Mouse (Mus musculus) limb, embryonic 10.5 days (tissue): ENCODE measurements around the gene Slc35e4. TPM values are rescaled to one million over a fixed set of nuclear protein-coding genes. Genes with fewer than 3 reads are reported as not detected.
"Not testable (repeated sequence)": the region's sequence is repeated elsewhere in the genome, so short reads cannot be mapped to it uniquely, and the experiment has no call there.

Experiments used
- DNase-seq: peaks from one replicate; pipeline ENCODE4 v3.0.0-alpha.2; 2017; ENCODE audit warnings: low spot score
- H3K27ac ChIP-seq: fragments of 300-500 bp; sonication (generic); 2 replicates; pipeline ENCODE4 v1.5.1; 2016; ENCODE audit warnings: mild to moderate bottlenecking
- H3K27me3 ChIP-seq: fragments of 300-500 bp; sonication (generic); 2 replicates; pipeline ENCODE4 v1.6.1; 2016; ENCODE audit warnings: low read depth, mild to moderate bottlenecking; ENCODE audit not compliant: poor library complexity, severe bottlenecking
- H3K36me3 ChIP-seq: fragments of 300-500 bp; sonication (generic); 2 replicates; pipeline ENCODE4 v1.6.1; 2016; ENCODE audit warnings: mild to moderate bottlenecking, moderate library complexity
- H3K4me1 ChIP-seq: fragments of 300-500 bp; sonication (generic); 2 replicates; pipeline ENCODE4 v1.6.1; 2016
- H3K4me3 ChIP-seq: fragments of 300-500 bp; sonication (generic); 2 replicates; pipeline ENCODE4 v1.5.1; 2016; ENCODE audit warnings: mild to moderate bottlenecking, moderate library complexity
- H3K9me3 ChIP-seq: fragments of 300-500 bp; sonication (generic); replicated peaks from 2 replicates; pipeline ENCODE4 v1.6.1; 2016; ENCODE audit warnings: mild to moderate bottlenecking
- WGBS: fragments of 180-500 bp; shearing (Covaris S2); methylation state at CpG from one replicate; pipeline ENCODE4 v1.1.7; 2016; 5-methylcytosine and 5-hydroxymethylcytosine counted together
- polyA plus RNA-seq: library from polyadenylated mRNA; unstranded; fragments of >200 nt; fragmentation: Nextera tagmentation; extraction: Ambion mirVana; gene quantifications from 2 replicates; pipeline ENCODE4 v1.2.1, GENCODE M21; 2016

Slc35e4 gene
- polyA plus RNA-seq, 1 experiment from 2014 or later: 2.6 TPM

DNA sequence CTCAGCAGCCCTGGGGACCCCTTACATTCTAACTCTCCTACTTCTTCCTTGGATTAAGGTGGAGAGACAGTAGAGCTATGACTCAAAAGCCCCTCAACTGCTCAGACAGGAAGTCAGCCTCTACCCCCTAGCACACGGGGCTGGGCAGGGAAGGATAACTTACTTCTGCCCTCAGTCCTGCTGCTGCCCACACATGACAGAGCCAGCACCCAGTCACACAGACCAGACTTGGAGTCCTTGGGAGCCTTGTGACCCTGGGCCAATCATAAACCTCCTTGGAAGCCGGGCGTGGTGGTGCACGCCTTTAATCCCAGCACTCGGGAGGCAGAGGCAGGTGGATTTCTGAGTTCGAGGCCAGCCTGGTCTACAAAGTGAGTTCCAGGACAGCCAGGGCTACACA lies 3.0 kb downstream of the Slc35e4 start:
- DNase-seq, H3K27ac ChIP-seq, H3K9me3 ChIP-seq, H3K4me3 ChIP-seq, H3K36me3 ChIP-seq: not testable (repeated sequence)
- peaks cover 33% of the 10 kb centered on the region for H3K4me1 ChIP-seq
- 89% methylated on average over 6 of the region's 6 CpGs for WGBS
- peaks cover 31% of the 10 kb centered on the region for H3K27me3 ChIP-seq

GRCm38 (mm10) chr11:3910513-3911310 lies 3.8 kb downstream of the Slc35e4 start:
- Histone ChIP-seq H3K4me1 (peaks cover 33% of the 10 kb centered on the region), H3K9me3 (no peaks in the 10 kb centered on the region), H3K36me3 (no peaks in the 10 kb centered on the region), H3K27me3 (peaks cover 31% of the 10 kb centered on the region), H3K27ac (no peak overlapping the region), H3K4me3 (no peak overlapping the region)
- no peak for DNase-seq
- WGBS: 71% methylated on average over 5 of the region's 5 CpGs

DNA sequence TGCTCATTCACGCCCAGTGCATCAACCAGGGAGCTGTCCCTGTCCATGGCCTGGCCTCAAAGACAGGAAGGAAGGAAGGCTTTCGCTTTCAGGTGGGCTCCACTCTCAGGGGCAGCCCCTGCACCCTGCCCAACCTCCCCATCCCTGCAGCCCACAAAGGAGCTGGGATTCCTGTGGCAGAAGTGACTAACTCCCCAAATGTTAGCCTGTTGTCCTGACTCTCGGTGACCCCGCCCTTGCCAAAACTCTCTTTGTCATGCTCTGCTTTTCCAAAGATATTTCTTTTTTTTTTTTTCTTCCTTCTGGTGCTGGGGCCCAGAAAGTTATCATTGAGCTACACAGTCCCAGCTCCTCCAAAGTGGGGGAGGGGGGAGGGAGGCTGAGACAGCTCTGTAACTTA lies 5.2 kb downstream of the Slc35e4 start:
- peaks cover 30% of the 10 kb centered on the region for H3K4me1 ChIP-seq

GRCm38 (mm10) chr11:3905446-3905845 lies 9.0 kb downstream of the Slc35e4 start:
- no peak overlapping the region for H3K27ac ChIP-seq
- H3K4me1 ChIP-seq: peaks cover 6% of the 10 kb centered on the region; the same call in 1 of the 2 replicates
- H3K4me3 ChIP-seq: no peak overlapping the region
- H3K9me3 ChIP-seq: no peaks in the 10 kb centered on the region
- H3K27me3 ChIP-seq: 0 out of 2 replicates have a peak, but pooled peaks cover 3% of the 10 kb centered on the region
- H3K36me3 ChIP-seq: no peaks in the 10 kb centered on the region; the same call in 1 of the 2 replicates
- no peak for DNase-seq
- 73% methylated on average over 1 of the region's 1 CpGs for WGBS

More for the DNA sequence above, 5.2 kb downstream of the Slc35e4 start:
- Histone ChIP-seq H3K27me3 (peaks cover 31% of the 10 kb centered on the region), H3K27ac (no peak overlapping the region), H3K9me3 (no peaks in the 10 kb centered on the region), H3K36me3 (no peaks in the 10 kb centered on the region), H3K4me3 (no peak overlapping the region)
- WGBS: 89% methylated on average over 4 of the region's 4 CpGs
- no peak for DNase-seq

DNA sequence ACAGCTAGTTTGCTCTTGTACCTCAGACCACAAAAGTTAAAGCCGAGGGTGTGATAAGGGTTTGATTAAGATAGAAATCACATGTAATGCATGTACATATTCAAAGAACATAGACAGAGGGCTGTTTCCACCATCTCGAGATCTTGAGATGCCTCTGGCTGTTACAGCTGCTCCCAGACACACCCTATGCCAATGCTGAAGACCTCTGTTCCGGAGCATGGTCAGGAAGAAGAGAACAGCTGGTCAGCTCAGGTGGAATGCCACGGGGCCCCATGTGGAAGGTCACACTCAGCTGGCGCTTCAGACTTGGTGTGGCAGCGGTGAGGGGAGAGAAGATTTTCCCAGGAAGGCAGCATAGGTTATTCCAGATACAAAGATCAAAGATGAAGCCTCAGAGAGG lies 9.8 kb downstream of the Slc35e4 start:
- no peaks in the 10 kb centered on the region for H3K9me3 ChIP-seq
- no peak overlapping the region for H3K27ac ChIP-seq
- 82% methylated on average over 6 of the region's 6 CpGs for WGBS
- no peaks in the 10 kb centered on the region for H3K27me3 ChIP-seq
- no peaks in the 10 kb centered on the region for H3K4me1 ChIP-seq
- no peak for DNase-seq
- no peak overlapping the region for H3K4me3 ChIP-seq
- no peaks in the 10 kb centered on the region; the same call in 1 of the 2 replicates for H3K36me3 ChIP-seq

GRCm38 (mm10) chr11:3903046-3903445 lies 11.4 kb downstream of the Slc35e4 start:
- H3K27ac ChIP-seq: no peak overlapping the region
- DNase-seq: no peak
- WGBS: 88% methylated on average over 5 of the region's 5 CpGs
- H3K36me3 ChIP-seq: peaks cover 16% of the 10 kb centered on the region
- no peak overlapping the region for H3K4me3 ChIP-seq
- H3K27me3 ChIP-seq: no peaks in the 10 kb centered on the region
- no peaks in the 10 kb centered on the region for H3K4me1 ChIP-seq
- H3K9me3 ChIP-seq: no peaks in the 10 kb centered on the region

GRCm38 (mm10) chr11:3902516-3902915 lies 11.9 kb downstream of the Slc35e4 start:
- DNase-seq: no peak
- 89% methylated on average over 3 of the region's 3 CpGs for WGBS
- H3K9me3 ChIP-seq: no peaks in the 10 kb centered on the region
- no peaks in the 10 kb centered on the region for H3K27me3 ChIP-seq
- H3K36me3 ChIP-seq: peaks cover 22% of the 10 kb centered on the region
- no peak overlapping the region for H3K4me3 ChIP-seq
- no peak overlapping the region for H3K27ac ChIP-seq
- no peaks in the 10 kb centered on the region for H3K4me1 ChIP-seq

DNA sequence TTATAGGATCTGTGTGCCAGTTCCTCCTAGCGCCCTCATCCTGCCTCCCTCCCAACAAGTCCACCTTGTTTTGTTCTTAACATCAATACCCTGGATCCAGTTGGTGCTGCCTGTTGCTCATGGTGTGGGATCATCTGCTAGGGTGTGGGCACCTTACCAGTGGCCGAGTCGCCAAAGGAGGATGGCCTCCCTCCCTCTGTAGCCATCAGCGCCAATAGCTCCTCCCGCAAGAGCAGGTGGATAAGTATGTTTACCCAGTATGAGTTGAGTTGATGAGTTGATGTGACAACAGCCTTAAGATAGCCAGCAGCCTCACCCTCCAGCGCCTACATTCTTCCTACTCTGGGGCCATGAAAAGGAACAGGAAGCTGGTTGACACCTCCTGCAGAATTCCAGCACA lies 14.2 kb downstream of the Slc35e4 start:
- DNase-seq: no peak
- peaks cover 5% of the 10 kb centered on the region; the same call in 1 of the 2 replicates for H3K4me1 ChIP-seq
- no peak overlapping the region for H3K4me3 ChIP-seq
- peaks cover 32% of the 10 kb centered on the region for H3K36me3 ChIP-seq
- no peaks in the 10 kb centered on the region for H3K9me3 ChIP-seq
- no peak overlapping the region for H3K27ac ChIP-seq
- no peaks in the 10 kb centered on the region for H3K27me3 ChIP-seq
- WGBS: 80% methylated on average over 6 of the region's 6 CpGs

DNA sequence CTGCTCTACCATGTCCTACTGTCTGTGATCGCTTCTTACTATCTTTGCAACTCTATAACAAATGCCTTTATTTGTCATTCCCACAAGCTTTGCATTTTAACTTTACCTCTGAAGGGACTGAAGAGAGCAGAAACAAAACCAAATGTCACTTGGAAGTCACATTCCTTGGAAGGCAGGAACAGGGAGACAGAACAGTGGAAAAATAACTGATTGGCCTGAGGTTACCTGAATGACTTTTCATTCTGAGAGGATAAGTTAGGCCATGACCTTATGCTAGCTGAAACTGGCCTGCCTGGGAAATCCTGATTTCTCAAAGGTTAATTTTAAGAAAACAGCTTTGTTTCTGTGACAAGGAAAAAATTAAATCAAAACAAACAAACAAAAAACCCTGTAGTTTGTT lies 18.5 kb downstream of the Slc35e4 start:
- H3K27me3 ChIP-seq: no peaks in the 10 kb centered on the region
- H3K27ac ChIP-seq: 0 out of 2 replicates have a peak overlapping the region, but pooled peaks have one; percentile 92
- no peak for DNase-seq
- peaks cover 11% of the 10 kb centered on the region for H3K4me1 ChIP-seq
- H3K4me3 ChIP-seq: peak overlapping the region; percentile 66; the same call in 1 of the 2 replicates
- peaks cover 32% of the 10 kb centered on the region for H3K36me3 ChIP-seq
- H3K9me3 ChIP-seq: no peaks in the 10 kb centered on the region
- WGBS: 92% methylated on average over 1 of the region's 1 CpGs

DNA sequence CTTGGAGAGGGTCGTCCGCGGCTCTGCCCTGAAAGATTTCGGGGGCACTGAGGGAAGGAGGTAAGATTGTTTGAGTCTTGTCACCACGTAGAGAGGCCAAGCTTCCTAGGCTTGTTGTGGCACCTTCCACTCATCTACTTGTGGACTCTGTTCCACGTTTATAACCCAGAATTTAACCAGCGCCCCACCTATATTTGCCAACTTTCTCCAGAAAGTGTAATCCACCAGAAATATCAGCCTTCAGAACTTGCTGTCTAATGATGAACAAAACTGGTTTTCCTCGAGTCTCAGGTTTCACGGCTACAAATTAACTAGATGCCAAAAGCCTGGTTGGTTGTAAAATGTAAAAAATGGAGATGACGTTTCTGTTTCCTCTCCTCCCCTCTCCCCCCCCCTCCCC lies 19.0 kb downstream of the Slc35e4 start:
- Histone ChIP-seq H3K36me3 (peaks cover 32% of the 10 kb centered on the region), H3K4me1 (peaks cover 11% of the 10 kb centered on the region), H3K27me3 (no peaks in the 10 kb centered on the region), H3K9me3 (no peaks in the 10 kb centered on the region), H3K27ac (peak overlapping the region; percentile 92), H3K4me3 (peak overlapping the region; percentile 66)
- no peak for DNase-seq
- 3% methylated on average over 10 of the region's 10 CpGs for WGBS

GRCm38 (mm10) chr11:3894406-3895281 lies 19.8 kb downstream of the Slc35e4 start, which contains the start of the genes 4921536K21Rik and Dusp18:
4921536K21Rik (minus strand) TSS chr11:3895098.
Dusp18 (plus strand) TSS chr11:3895240.
- WGBS: 5% methylated on average over 46 of the region's 46 CpGs
- Histone ChIP-seq H3K27ac (peak within 1 kb of the TSS; percentile 92), H3K4me1 (peaks cover 11% of the 10 kb centered on the region)

GRCm38 (mm10) chr11:3893970-3894369 lies 20.5 kb downstream of the Slc35e4 start:
- Histone ChIP-seq H3K9me3 (no peaks in the 10 kb centered on the region), H3K36me3 (peaks cover 25% of the 10 kb centered on the region), H3K27me3 (no peaks in the 10 kb centered on the region), H3K4me3 (peak overlapping the region; percentile 66), H3K27ac (no peak overlapping the region; the same call in 1 of the 2 replicates), H3K4me1 (peaks cover 11% of the 10 kb centered on the region)
- DNase-seq: no peak
- WGBS: 81% methylated on average over 6 of the region's 6 CpGs

More at GRCm38 (mm10) chr11:3894406-3895281, 19.8 kb downstream of the Slc35e4 start, which contains the start of the genes 4921536K21Rik and Dusp18:
- H3K9me3 ChIP-seq: no peaks in the 10 kb centered on the region
- no peaks in the 10 kb centered on the region for H3K27me3 ChIP-seq
- DNase-seq: peak; percentile 97
- H3K4me3 ChIP-seq: peak within 1 kb of the TSS; percentile 66
- peaks cover 32% of the 10 kb centered on the region for H3K36me3 ChIP-seq
